Mouse (Mus musculus) stomach, embryonic 15.5 days (tissue): Measurements from ENCODE around the gene Arid1a. TPM values are rescaled to one million over a fixed set of nuclear protein-coding genes. Genes with fewer than 3 reads are reported as not detected.

Experiments used
- ATAC-seq: fragments of 200-750 bp; cut with Nextera tagmentation; 2 replicates; pipeline ENCODE4 v1.8.0; 2017; ENCODE audit warnings: low read depth, moderate number of reproducible peaks, moderate TSS enrichment; ENCODE audit not compliant: insufficient read depth, low FRiP score
- H3K27ac ChIP-seq: fragments of 300-500 bp; sonication (generic); 2 replicates; pipeline ENCODE4 v1.5.1; 2015; ENCODE audit warnings: mild to moderate bottlenecking, inconsistent platforms
- H3K27me3 ChIP-seq: fragments of 300-500 bp; sonication (generic); replicated peaks from 2 replicates; pipeline ENCODE4 v1.6.1; 2015; ENCODE audit warnings: inconsistent platforms
- H3K36me3 ChIP-seq: fragments of 300-500 bp; sonication (generic); 2 replicates; pipeline ENCODE4 v1.6.1; 2015; ENCODE audit warnings: inconsistent platforms
- H3K4me1 ChIP-seq: fragments of 300-500 bp; sonication (generic); 2 replicates; pipeline ENCODE4 v1.6.1; 2015; ENCODE audit warnings: inconsistent platforms
- H3K4me2 ChIP-seq: fragments of 300-500 bp; sonication (generic); 2 replicates; pipeline ENCODE4 v1.6.1; 2015; ENCODE audit warnings: mild to moderate bottlenecking, inconsistent platforms
- H3K4me3 ChIP-seq: fragments of 300-500 bp; sonication (generic); replicated peaks from 2 replicates; pipeline ENCODE4 v1.5.1; 2015; ENCODE audit warnings: inconsistent platforms
- H3K9ac ChIP-seq: fragments of 300-500 bp; sonication (generic); 2 replicates; pipeline ENCODE4 v1.6.1; 2015; ENCODE audit warnings: inconsistent platforms
- H3K9me3 ChIP-seq: fragments of 300-500 bp; sonication (generic); 2 replicates; pipeline ENCODE4 v1.6.1; 2016; ENCODE audit warnings: inconsistent platforms
- WGBS: fragments of 180-500 bp; shearing (Covaris S2); methylation state at CpG from one replicate; pipeline ENCODE4 v1.1.7; 2015; 5-methylcytosine and 5-hydroxymethylcytosine counted together
- microRNA-seq: library from miRNA; unstranded; fragments of <30 nt; microRNA quantifications from one replicate; pipeline ENCODE4, GENCODE M21; 2016
- polyA plus RNA-seq: library from polyadenylated mRNA; unstranded; fragments of >200 nt; fragmentation: Nextera tagmentation; extraction: Ambion mirVana; gene quantifications from 2 replicates; pipeline ENCODE4 v1.2.1, GENCODE M21; 2015

The Arid1a gene
- polyA plus RNA-seq, 1 experiment from 2014 or later, result 27.0 TPM

DNA sequence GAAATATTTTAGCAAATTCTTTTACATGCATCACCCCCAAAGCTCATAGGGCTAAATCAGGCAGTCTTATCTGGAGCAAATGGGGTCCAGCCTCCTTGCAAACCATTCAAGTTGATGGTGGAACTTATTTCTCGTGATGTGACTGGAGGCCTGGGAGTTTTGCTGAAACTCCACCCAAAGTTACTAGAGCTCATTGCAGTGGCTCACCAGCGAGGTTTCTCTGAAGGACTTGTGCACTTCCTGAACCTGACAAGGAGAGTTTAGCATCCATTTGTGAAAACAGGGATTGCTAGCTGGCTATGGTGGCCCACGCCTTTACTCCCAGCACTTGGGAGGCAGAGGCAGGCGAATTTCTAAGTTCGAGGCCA is 122.5 kb downstream of the Arid1a start:
- 77% methylated on average over 5 of the region's 5 CpGs for WGBS

DNA sequence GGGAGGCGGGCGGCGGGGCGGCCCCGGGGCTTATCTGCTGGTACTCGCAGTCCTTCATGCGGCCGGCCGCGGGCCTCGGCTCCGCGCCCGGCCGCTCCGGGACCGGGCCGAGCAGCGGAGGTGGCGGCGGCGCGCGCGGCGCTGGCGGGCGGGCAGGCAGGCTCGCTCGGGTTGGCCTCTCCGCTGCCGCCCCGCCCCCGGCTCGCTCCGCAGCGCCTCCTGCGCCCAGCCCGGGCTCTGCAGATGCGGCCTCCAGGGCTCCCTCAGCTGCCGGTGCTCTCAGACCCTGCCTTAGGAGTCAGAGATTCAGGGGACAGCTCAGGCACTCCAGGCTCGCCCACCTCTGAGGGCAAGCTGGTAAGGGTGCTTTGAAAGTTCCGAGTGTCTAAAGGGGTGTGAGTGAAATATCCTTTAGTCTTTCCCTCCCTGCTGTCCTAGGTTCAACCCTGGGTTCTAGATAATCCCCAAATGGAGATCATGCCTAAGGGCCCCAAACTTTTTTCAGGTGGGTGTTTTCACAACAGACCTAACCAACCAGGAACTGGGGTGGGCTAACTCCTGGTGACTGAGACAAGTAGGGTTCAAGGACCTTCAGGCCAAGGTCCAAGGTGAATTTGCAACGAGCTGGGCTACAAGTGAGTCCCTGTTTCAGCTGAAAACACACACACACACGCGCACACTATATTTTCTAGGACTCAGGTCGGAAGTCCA is 123.1 kb downstream of the Arid1a start:
- H3K4me3 ChIP-seq, result peak overlapping the region; percentile 57
- 14% methylated on average over 24 of the region's 47 CpGs for WGBS
- H3K9ac ChIP-seq, result peak overlapping the region; percentile 85
- H3K27ac ChIP-seq, result peak overlapping the region; percentile 65; the same call in 1 of the 2 replicates
- no peaks in the 10 kb centered on the region for H3K36me3 ChIP-seq
- H3K9me3 ChIP-seq, result no peaks in the 10 kb centered on the region
- peaks cover 21% of the 10 kb centered on the region for H3K4me1 ChIP-seq
- peak; percentile 89 for ATAC-seq
- no peaks in the 10 kb centered on the region for H3K27me3 ChIP-seq
- peak overlapping the region; percentile 96 for H3K4me2 ChIP-seq

More for the DNA sequence above, 122.5 kb downstream of the Arid1a start:
- H3K36me3 ChIP-seq, result no peaks in the 10 kb centered on the region
- no peak overlapping the region for H3K9ac ChIP-seq
- no peak overlapping the region; the same call in 1 of the 2 replicates for H3K4me2 ChIP-seq
- no peak overlapping the region for H3K27ac ChIP-seq
- peaks cover 21% of the 10 kb centered on the region for H3K4me1 ChIP-seq
- no peak for ATAC-seq
- 0 out of 2 replicates have a peak overlapping the region, but pooled peaks have one; percentile 57 for H3K4me3 ChIP-seq
- no peaks in the 10 kb centered on the region for H3K27me3 ChIP-seq
- H3K9me3 ChIP-seq, result no peaks in the 10 kb centered on the region

DNA sequence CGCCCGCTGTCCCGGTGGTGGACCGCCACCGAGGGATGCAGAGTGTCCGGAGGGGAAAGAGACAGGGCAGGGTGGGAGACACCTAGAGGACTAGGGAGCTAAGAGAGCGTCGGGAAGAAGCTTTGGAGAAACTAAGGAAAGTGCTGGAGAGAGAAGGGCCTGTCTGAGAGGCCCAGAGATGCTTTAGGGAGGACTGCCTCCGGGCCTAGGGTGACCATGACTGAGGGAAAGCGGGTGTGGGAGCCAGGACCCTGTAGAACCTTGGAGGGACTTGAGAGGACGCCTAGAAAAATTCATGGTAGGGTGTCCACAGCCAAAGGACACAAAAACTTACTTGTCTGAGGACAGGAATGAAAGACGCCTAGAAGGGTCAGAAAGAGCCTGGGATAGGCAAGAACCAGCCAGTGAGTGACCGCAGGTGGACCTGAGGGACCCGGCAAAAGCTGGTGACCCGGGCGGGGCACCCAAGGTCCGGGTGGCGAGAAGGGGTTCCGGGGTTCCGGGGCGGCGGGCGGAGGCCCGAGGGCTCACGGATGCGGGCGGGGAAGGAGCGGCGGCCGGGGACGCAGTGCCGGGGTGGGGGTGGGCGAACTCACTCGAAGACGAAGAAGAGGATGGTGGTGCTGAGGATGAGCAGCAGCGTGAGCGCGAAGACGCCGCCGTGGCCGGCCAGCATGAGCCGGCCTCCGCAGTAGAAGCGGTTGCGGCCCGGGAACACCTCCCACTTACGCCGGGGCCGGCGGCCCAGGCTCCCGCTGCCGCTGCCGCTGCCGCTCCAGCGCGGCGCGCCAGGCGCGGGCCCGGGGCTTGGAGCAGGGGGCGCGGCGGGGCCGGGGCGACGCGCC is 123.9 kb downstream of the Arid1a start:
- H3K4me1 ChIP-seq, result peaks cover 21% of the 10 kb centered on the region
- H3K9ac ChIP-seq, result peak overlapping the region; percentile 85
- peak overlapping the region; percentile 96 for H3K4me2 ChIP-seq
- H3K27me3 ChIP-seq, result no peaks in the 10 kb centered on the region
- peak overlapping the region; percentile 57 for H3K4me3 ChIP-seq
- peak overlapping the region; percentile 65; the same call in 1 of the 2 replicates for H3K27ac ChIP-seq
- WGBS, result 3% methylated on average over 56 of the region's 69 CpGs
- peak; percentile 54 for ATAC-seq
- no peaks in the 10 kb centered on the region for H3K9me3 ChIP-seq
- no peaks in the 10 kb centered on the region for H3K36me3 ChIP-seq

DNA sequence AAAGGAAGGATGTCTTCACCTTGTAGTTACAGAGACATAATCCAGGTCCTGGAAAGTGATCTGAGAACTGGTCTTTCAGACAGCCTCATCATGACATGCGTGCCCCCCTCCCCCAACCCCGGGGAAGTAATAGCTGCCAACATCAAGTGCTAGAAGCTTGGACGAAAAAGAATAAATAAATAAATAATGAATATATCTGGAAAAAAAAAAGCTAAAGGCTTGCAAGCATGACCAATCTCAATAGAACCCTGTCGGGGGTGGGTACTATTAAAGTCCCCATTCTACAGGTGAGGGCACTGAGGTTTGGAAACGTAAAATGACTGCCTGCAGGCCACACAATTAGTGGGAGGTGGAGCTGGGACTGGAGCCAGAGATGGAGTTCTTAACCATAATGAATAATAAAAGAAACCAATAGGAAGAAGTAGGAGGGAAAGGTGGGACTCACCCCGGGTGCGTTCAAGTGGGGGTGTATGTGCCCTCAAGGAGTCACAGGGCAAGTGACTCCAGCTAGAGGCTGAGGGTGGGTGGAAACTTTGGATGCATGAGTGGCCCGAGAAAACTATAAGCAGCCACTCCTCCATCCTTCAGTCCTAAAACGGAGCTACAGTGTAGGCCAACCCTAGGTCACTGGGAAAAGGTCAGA is 124.7 kb downstream of the Arid1a start:
- Histone ChIP-seq H3K9ac (peak overlapping the region; percentile 85), H3K4me2 (peak overlapping the region; percentile 96), H3K9me3 (no peaks in the 10 kb centered on the region), H3K27ac (0 out of 2 replicates have a peak overlapping the region, but pooled peaks have one; percentile 65), H3K4me1 (peaks cover 21% of the 10 kb centered on the region), H3K36me3 (no peaks in the 10 kb centered on the region), H3K27me3 (no peaks in the 10 kb centered on the region), H3K4me3 (peak overlapping the region; percentile 57)
- no peak for ATAC-seq
- 41% methylated on average over 9 of the region's 9 CpGs for WGBS

DNA sequence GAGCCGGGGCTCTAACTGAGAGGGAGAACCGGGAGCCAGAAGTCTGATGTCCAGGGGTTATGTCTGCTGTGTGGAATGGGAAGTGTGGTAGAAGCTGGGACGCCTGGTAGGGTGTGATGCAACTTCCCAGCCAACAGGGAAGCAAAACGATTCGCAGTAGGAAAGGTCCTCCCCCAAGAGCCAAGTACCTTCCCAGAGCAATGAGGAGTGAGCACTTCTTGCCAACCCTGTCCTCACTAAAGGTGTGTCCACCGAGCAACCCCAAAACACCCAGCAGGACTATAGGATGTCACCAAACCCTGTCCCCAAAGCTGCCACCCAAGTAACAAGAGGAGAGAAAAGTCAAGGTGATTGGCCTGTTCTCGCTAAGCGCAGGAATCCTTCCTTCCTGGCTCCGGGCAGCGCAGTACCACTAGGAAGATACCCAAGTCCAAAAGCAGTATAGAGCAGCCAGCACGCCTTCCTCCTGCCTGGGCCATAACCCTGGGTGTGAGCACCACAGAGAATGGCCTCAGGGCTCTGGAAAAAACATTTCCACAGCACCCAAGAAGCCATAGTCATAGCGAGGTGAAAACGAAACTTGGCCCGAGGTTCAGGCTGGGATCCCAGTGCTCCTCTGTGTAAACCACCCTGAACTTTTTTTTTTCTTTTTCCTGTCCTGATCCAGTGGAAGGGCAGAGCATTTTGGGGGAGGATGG is 125.3 kb downstream of the Arid1a start:
- ATAC-seq, result no peak
- H3K9ac ChIP-seq, result no peak overlapping the region
- H3K4me3 ChIP-seq, result no peak overlapping the region
- WGBS, result 76% methylated on average over 14 of the region's 14 CpGs
- peak overlapping the region; percentile 96 for H3K4me2 ChIP-seq
- H3K27me3 ChIP-seq, result no peaks in the 10 kb centered on the region
- no peaks in the 10 kb centered on the region for H3K36me3 ChIP-seq
- H3K27ac ChIP-seq, result no peak overlapping the region
- H3K4me1 ChIP-seq, result peaks cover 21% of the 10 kb centered on the region
- no peaks in the 10 kb centered on the region for H3K9me3 ChIP-seq

DNA sequence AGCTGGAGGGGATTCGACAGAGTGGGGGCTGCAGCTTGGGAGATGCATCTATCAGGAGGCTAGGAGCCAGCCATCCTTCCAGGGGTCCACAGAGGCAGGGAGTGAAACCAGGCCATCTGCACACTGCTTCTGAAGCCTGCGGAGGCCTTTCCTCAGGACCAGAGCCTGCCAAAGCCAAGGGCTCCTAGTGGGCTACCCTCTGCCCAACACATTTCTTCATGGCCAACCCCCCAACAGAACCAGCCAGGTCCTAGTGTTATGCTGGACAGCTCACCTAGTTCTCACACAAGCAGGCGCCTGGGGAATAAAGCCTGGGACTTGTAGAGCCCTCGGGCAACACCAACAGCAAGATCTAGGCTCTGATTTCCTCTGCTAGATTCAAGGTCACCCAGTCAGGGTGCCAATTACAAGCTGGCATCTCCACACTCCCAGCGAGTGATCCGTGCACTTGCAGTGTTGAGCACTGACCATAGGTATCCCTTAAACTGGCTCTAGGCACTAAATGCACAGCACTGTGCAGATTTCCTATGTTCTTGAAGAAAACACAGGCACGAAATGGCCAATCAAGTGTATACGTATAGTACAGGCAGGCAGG is 126.1 kb downstream of the Arid1a start:
- Histone ChIP-seq H3K36me3 (no peaks in the 10 kb centered on the region), H3K27ac (no peak overlapping the region), H3K27me3 (no peaks in the 10 kb centered on the region), H3K9ac (no peak overlapping the region), H3K4me1 (peaks cover 21% of the 10 kb centered on the region), H3K9me3 (no peaks in the 10 kb centered on the region), H3K4me2 (no peak overlapping the region), H3K4me3 (no peak overlapping the region)
- ATAC-seq, result no peak
- WGBS, result 89% methylated on average over 8 of the region's 8 CpGs

DNA sequence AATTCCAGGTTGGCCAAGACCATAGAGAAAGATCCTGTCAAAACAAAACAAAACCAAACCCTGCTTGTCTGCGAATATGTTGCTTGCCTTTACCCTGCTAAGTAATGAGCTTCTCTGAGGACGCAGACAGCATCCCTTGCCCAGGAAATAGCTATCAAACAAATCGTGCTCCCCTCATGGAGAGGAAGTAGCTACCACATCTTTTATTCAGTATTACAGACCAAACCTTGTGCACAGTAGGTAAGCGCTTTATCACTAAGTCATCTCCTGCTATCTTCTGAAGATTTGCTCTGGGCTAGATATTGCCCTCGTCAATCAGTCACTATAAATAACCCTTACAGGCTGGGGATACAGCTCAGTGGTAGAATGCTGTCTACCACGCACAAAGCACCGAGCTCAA is 127.4 kb downstream of the Arid1a start:
- no peak overlapping the region for H3K4me2 ChIP-seq
- H3K9ac ChIP-seq, result no peak overlapping the region
- no peak for ATAC-seq
- H3K4me3 ChIP-seq, result no peak overlapping the region
- 78% methylated on average over 7 of the region's 7 CpGs for WGBS
- H3K27ac ChIP-seq, result no peak overlapping the region
- no peaks in the 10 kb centered on the region for H3K9me3 ChIP-seq
- peaks cover 21% of the 10 kb centered on the region for H3K4me1 ChIP-seq
- H3K36me3 ChIP-seq, result no peaks in the 10 kb centered on the region
- H3K27me3 ChIP-seq, result no peaks in the 10 kb centered on the region

Small RNA genes lying within 50 kb of the gene (microRNA-seq; reads per million reads assigned to microRNA genes)
- gene Mir7227, result not detected

Other genes with a start within 250 kb of the Arid1a start
- 31.5 and 38.6 TPM in 2 replicates for gene Kdf1, start 237.8 kb downstream of the Arid1a start, polyA plus RNA-seq
- 291 and 292 TPM in 2 replicates for gene Nudc, start 210.8 kb downstream of the Arid1a start, polyA plus RNA-seq
- gene Nr0b2, start 203.4 kb downstream of the Arid1a start, polyA plus RNA-seq, result 10.4 and 11.2 TPM in 2 replicates
- gene Gpatch3, start 182.0 kb downstream of the Arid1a start, polyA plus RNA-seq, result 6.2 and 6.5 TPM in 2 replicates
- 16.4 and 17.7 TPM in 2 replicates for gene Gpn2, start 172.4 kb downstream of the Arid1a start, polyA plus RNA-seq
- gene Sfn, start 154.6 kb downstream of the Arid1a start, polyA plus RNA-seq, result 138 and 228 TPM in 2 replicates
- 5.4 and 5.8 TPM in 2 replicates for gene Zdhhc18, start 106.6 kb downstream of the Arid1a start, polyA plus RNA-seq
- 14.7 and 18.7 TPM in 2 replicates for gene Pigv, start 84.1 kb downstream of the Arid1a start, polyA plus RNA-seq
- gene Rps6ka1, start 131.0 kb upstream of the Arid1a start, polyA plus RNA-seq, result 73.4 and 76.4 TPM in 2 replicates
- 1,858 and 2,056 TPM in 2 replicates for gene Hmgn2, start 211.9 kb upstream of the Arid1a start, polyA plus RNA-seq
- gene Dhdds, start 244.1 kb upstream of the Arid1a start, polyA plus RNA-seq, result 39.9 and 41.5 TPM in 2 replicates